16 mouse cellular contexts compared by ENCODE assay signal in the genomic region with DNA sequence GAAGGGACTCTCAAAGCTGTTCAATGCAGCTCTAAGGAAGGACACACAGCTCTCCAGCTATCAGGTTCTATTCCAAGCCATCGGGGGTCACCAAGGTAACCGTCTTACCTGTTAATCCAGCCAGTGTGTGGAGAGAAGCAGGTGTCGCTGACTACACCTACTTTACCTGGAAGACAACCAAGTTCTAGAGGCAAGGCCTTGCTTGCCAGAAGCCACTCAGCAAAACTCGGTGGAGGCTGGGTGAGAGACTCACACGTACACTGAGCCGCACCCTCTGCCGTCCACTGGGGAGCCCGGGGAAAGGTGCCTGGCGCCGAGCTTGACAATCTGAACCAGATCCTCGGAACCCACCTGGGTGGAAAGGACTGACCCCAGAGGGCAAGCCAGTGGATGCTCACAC. TPM values are rescaled to one million over a fixed set of nuclear protein-coding genes. Genes with fewer than 3 reads are reported as not detected.
DNase-seq lines count a peak whose midpoint lies in the region; ATAC-seq and TF ChIP-seq lines count a peak whose summit lies in the region.
"Had no signal": no experiment of that assay in that cellular context is flagged by ENCODE, and none has a peak within 500 bp of the region (broad histone marks: within the 10 kb centered on the region; RNA-seq: fewer than 3 reads in every experiment).

No protein-coding gene starts in this region.

- 0 out of 2 replicates have a peak, but pooled peaks cover 10% of the 10 kb centered on the region for H3K4me1 ChIP-seq in intestine, embryonic 15.5 days (replicated peaks)
- no peaks in the 10 kb centered on the region for H3K4me1 ChIP-seq in intestine, postnatal 0 days (replicated peaks; ENCODE audit: control insufficient read depth, insufficient read depth, low read length)

- no peak overlapping the region for H3K27ac ChIP-seq in intestine, embryonic 15.5 days
- H3K27ac ChIP-seq in intestine, postnatal 0 days (ENCODE audit: low read depth, low read length) = no peak overlapping the region
- H3K27ac ChIP-seq: heart, embryonic 15.5 days; midbrain, embryonic 13.5 days had no signal

- H3K9me3 ChIP-seq in intestine, embryonic 15.5 days = no peaks in the 10 kb centered on the region
- no peaks in the 10 kb centered on the region for H3K9me3 ChIP-seq in intestine, postnatal 0 days (ENCODE audit: control insufficient read depth)
- H3K9me3 ChIP-seq: heart, embryonic 15.5 days; midbrain, embryonic 13.5 days had no signal

- DNase-seq in urinary bladder, postnatal 36 days (ENCODE audit: low spot score in 2 of 2) = peak; percentile 45 to 47
- no peak for DNase-seq in urinary bladder, postnatal 4 days (ENCODE audit: low spot score in 2 of 2)
- DNase-seq in lung, postnatal 14 days = peak; percentile 45
- no peak for DNase-seq in adrenal gland, postnatal 4 days (ENCODE audit: low spot score in 2 of 2)
- DNase-seq: adrenal gland, postnatal 10 days; heart, adult 11 months; spleen, adult 18-20 months; thymus, postnatal 4 days had no signal

- no peaks in the 10 kb centered on the region for H3K36me3 ChIP-seq in intestine, embryonic 15.5 days
- no peaks in the 10 kb centered on the region for H3K36me3 ChIP-seq in intestine, postnatal 0 days (ENCODE audit: control insufficient read depth, insufficient read depth)
- H3K36me3 ChIP-seq: heart, embryonic 15.5 days; midbrain, embryonic 13.5 days had no signal

- WGBS in intestine, embryonic 15.5 days = 86% methylated on average over 11 of the region's 11 CpGs
- WGBS in intestine, postnatal 0 days = 83% methylated on average over 11 of the region's 11 CpGs

- no peak overlapping the region for H3K9ac ChIP-seq in intestine, embryonic 15.5 days
- H3K9ac ChIP-seq in intestine, postnatal 0 days (ENCODE audit: low read depth, low read length) = no peak overlapping the region
- H3K9ac ChIP-seq: heart, embryonic 15.5 days; midbrain, embryonic 13.5 days had no signal

- no peak overlapping the region for H3K4me3 ChIP-seq in intestine, embryonic 15.5 days (replicated peaks)
- H3K4me3 ChIP-seq in intestine, postnatal 0 days (ENCODE audit: low read depth, low read length) = no peak overlapping the region
- H3K4me3 ChIP-seq: heart, embryonic 15.5 days; midbrain, embryonic 13.5 days had no signal

- no peak for TF ChIP-seq CTCF in intestine, postnatal 0 days (IDR thresholded peaks at IDR 0.05; ENCODE audit: low read depth)

- peak; percentile 17; the same call in 1 of the 2 replicates for ATAC-seq in intestine, embryonic 15.5 days
- ATAC-seq in intestine, postnatal 0 days = no peak
- no peak for ATAC-seq in frontal cortex, adult (ENCODE audit: low TSS enrichment)
- ATAC-seq: CD4-positive, CD25-positive, alpha-beta regulatory T cell, adult 4 months; forebrain, embryonic 14.5 days had no signal

- no peak overlapping the region for H3K4me2 ChIP-seq in intestine, embryonic 15.5 days (replicated peaks)
- no peak overlapping the region for H3K4me2 ChIP-seq in intestine, postnatal 0 days (replicated peaks; ENCODE audit: low read depth)
- H3K4me2 ChIP-seq: heart, embryonic 15.5 days; liver, embryonic 11.5 days; midbrain, embryonic 13.5 days had no signal

- no peaks in the 10 kb centered on the region for H3K27me3 ChIP-seq in intestine, embryonic 15.5 days (replicated peaks)
- H3K27me3 ChIP-seq in intestine, postnatal 0 days (replicated peaks; ENCODE audit: control insufficient read depth, insufficient read depth, low read length) = no peaks in the 10 kb centered on the region
- H3K27me3 ChIP-seq: heart, embryonic 15.5 days; midbrain, embryonic 13.5 days had no signal

RNA-seq across cellular contexts. Expression of a gene that starts 23.4 kb away (rescaled TPM):
- 49.5 and 52.3 TPM in 2 replicates for polyA plus RNA-seq in intestine, embryonic 15.5 days (2015; fragmentation: Nextera tagmentation; extraction: Ambion mirVana)
- 10.1 and 10.8 TPM in 2 replicates for polyA plus RNA-seq in intestine, postnatal 0 days (2015; fragmentation: Nextera tagmentation; extraction: Ambion mirVana)
- 10 to 100 TPM; 66.6 to 71.5 TPM for total RNA-seq in adrenal gland, postnatal 4 days (2021)

RNA-seq across cellular contexts. Expression of a gene that starts 46.4 kb away (rescaled TPM):
- 101 and 109 TPM in 2 replicates for polyA plus RNA-seq in intestine, embryonic 15.5 days (2015; fragmentation: Nextera tagmentation; extraction: Ambion mirVana)
- 82.6 and 95.3 TPM in 2 replicates for polyA plus RNA-seq in intestine, postnatal 0 days (2015; fragmentation: Nextera tagmentation; extraction: Ambion mirVana)
- 100 to 1,000 TPM; 102 to 104 TPM for total RNA-seq in adrenal gland, postnatal 4 days (2021)

Comparison
In these comparisons a context has a peak if more than half of its experiments do, and no peak if none do; other contexts are left out.
1. DNase-seq: peak in urinary bladder, postnatal 36 days (2 of 2) and lung, postnatal 14 days (single experiment); none in urinary bladder, postnatal 4 days (0 of 2) and adrenal gland, postnatal 4 days (0 of 2).